In genomic region chr1:151979803-151980456, GRCm38 (mm10) we compare ENCODE assay signal across 16 mouse cellular contexts.
A peak's percentile ranks its signal among the peaks of the same experiment; 100 is the strongest.
DNase-seq lines count a peak whose midpoint lies in the region; ATAC-seq and TF ChIP-seq lines count a peak whose summit lies in the region.
"Had no signal": no experiment of that assay in that cellular context is flagged by ENCODE, and none has a peak within 500 bp of the region (broad histone marks: within the 10 kb centered on the region; RNA-seq: fewer than 3 reads in every experiment).

No protein-coding gene starts in this region.

- TF ChIP-seq POLR2A in liver, adult 2 months (IDR thresholded peaks at IDR 0.05; ENCODE audit: extremely low read depth, insufficient read depth, low read length) = no peak

- H3K4me3 ChIP-seq in heart, embryonic 14.5 days (ENCODE audit: control insufficient read depth in 1 of 2, insufficient read depth in 1 of 2, low read depth in 1 of 2, low read length in 2 of 2) = no peak overlapping the region
- no peak overlapping the region for H3K4me3 ChIP-seq in liver, adult 2 months (ENCODE audit: insufficient read depth, low read depth, low read length)
- H3K4me3 ChIP-seq in liver, embryonic 11.5 days (ENCODE audit: low read depth, low read length) = no peak overlapping the region
- H3K4me3 ChIP-seq: embryonic facial prominence, embryonic 12.5 days; forebrain, embryonic 10.5 days; hindbrain, embryonic 15.5 days; neural tube, embryonic 13.5 days had no signal

- WGBS in heart, embryonic 14.5 days = 49% methylated on average over 13 of the region's 13 CpGs
- WGBS in liver, adult 2 months = 79% methylated on average over 13 of the region's 13 CpGs
- WGBS in liver, embryonic 11.5 days = 42% methylated on average over 13 of the region's 13 CpGs

- no peaks in the 10 kb centered on the region for H3K79me2 ChIP-seq in liver, adult 2 months (ENCODE audit: control insufficient read depth, insufficient read depth, low read length)

- H3K4me1 ChIP-seq in heart, embryonic 14.5 days (ENCODE audit: control insufficient read depth in 2 of 2, insufficient read depth in 2 of 2, low read length in 2 of 2) = peaks cover 7 to 21% of the 10 kb centered on the region in 2 experiments
- no peaks in the 10 kb centered on the region; the same call in 1 of the 2 replicates for H3K4me1 ChIP-seq in liver, adult 2 months (ENCODE audit: control insufficient read depth, insufficient read depth, low read length)
- H3K4me1 ChIP-seq in liver, embryonic 11.5 days (replicated peaks; ENCODE audit: control insufficient read depth, insufficient read depth, low read length) = no peaks in the 10 kb centered on the region

- H3K9ac ChIP-seq in heart, embryonic 14.5 days (ENCODE audit: low read length) = 0 out of 2 replicates have a peak overlapping the region, but pooled peaks have one; percentile 21
- no peak overlapping the region for H3K9ac ChIP-seq in liver, adult 2 months (ENCODE audit: low read depth, low read length)
- no peak overlapping the region for H3K9ac ChIP-seq in liver, embryonic 11.5 days (ENCODE audit: low read depth, low read length)
- H3K9ac ChIP-seq: embryonic facial prominence, embryonic 12.5 days; hindbrain, embryonic 15.5 days; neural tube, embryonic 13.5 days had no signal

- intact Hi-C loops in left cerebral cortex, postnatal 36 days (cut with DNase I) = no loop called here

- no peak for DNase-seq in heart, postnatal 4 days
- DNase-seq in liver, adult 2 months (ENCODE audit: extremely low read depth, low read depth, low spot score) = no peak
- no peak for DNase-seq in liver, embryonic 11.5 days (ENCODE audit: low spot score)
- DNase-seq in left cerebral cortex, postnatal 36 days (ENCODE audit: low spot score in 2 of 2) = no peak
- DNase-seq: adrenal gland, adult 2 months; kidney, postnatal 4 days; left cerebral cortex, postnatal 4 days; lung, postnatal 4 days; thymus, postnatal 25 days had no signal

- 0 out of 2 replicates have a peak overlapping the region, but pooled peaks have one; percentile 21 for H3K4me2 ChIP-seq in heart, embryonic 14.5 days (ENCODE audit: low read length)
- no peak overlapping the region for H3K4me2 ChIP-seq in liver, embryonic 11.5 days
- H3K4me2 ChIP-seq: embryonic facial prominence, embryonic 12.5 days; hindbrain, embryonic 15.5 days; neural tube, embryonic 13.5 days had no signal

- no peak for TF ChIP-seq CTCF in liver, adult 2 months (IDR thresholded peaks at IDR 0.05; ENCODE audit: low read depth, low read length)

- H3K27me3 ChIP-seq in heart, embryonic 14.5 days (ENCODE audit: control insufficient read depth, insufficient read depth, low read length) = no peaks in the 10 kb centered on the region
- no peaks in the 10 kb centered on the region for H3K27me3 ChIP-seq in liver, adult 2 months (ENCODE audit: control insufficient read depth, insufficient read depth, low read length)
- no peaks in the 10 kb centered on the region for H3K27me3 ChIP-seq in liver, embryonic 11.5 days (replicated peaks; ENCODE audit: control insufficient read depth, insufficient read depth, low read length)
- H3K27me3 ChIP-seq: embryonic facial prominence, embryonic 12.5 days; hindbrain, embryonic 15.5 days; neural tube, embryonic 13.5 days had no signal

- no peak for ATAC-seq in heart, embryonic 14.5 days (ENCODE audit: insufficient number of reproducible peaks, insufficient read depth, low FRiP score, low read depth)
- ATAC-seq in liver, embryonic 11.5 days (replicated peaks; ENCODE audit: low FRiP score) = no peak
- ATAC-seq in common myeloid progenitor, adult 5-6 weeks (replicated peaks; ENCODE audit: low read depth, poor library complexity, severe bottlenecking) = peak; percentile 48
- peak; percentile 49 for ATAC-seq in megakaryocyte progenitor cell, adult 5-6 weeks (replicated peaks; ENCODE audit: poor library complexity)

- no peaks in the 10 kb centered on the region for H3K9me3 ChIP-seq in heart, embryonic 14.5 days (ENCODE audit: control insufficient read depth, low read length)
- no peaks in the 10 kb centered on the region for H3K9me3 ChIP-seq in liver, embryonic 11.5 days (ENCODE audit: control insufficient read depth, low read length)
- H3K9me3 ChIP-seq: embryonic facial prominence, embryonic 12.5 days; forebrain, embryonic 10.5 days; hindbrain, embryonic 15.5 days; neural tube, embryonic 13.5 days had no signal

- H3K27ac ChIP-seq in heart, embryonic 14.5 days (replicated peaks in 1 of 2; ENCODE audit: control insufficient read depth in 1 of 2, insufficient read depth in 1 of 2, low read depth in 2 of 2, low read length in 2 of 2) = no peak overlapping the region
- H3K27ac ChIP-seq in liver, adult 2 months (replicated peaks; ENCODE audit: insufficient read depth, low read depth, low read length) = peak overlapping the region; percentile 73
- H3K27ac ChIP-seq in liver, embryonic 11.5 days (ENCODE audit: low read depth, low read length) = no peak overlapping the region
- H3K27ac ChIP-seq: embryonic facial prominence, embryonic 12.5 days; forebrain, embryonic 10.5 days; hindbrain, embryonic 15.5 days; neural tube, embryonic 13.5 days had no signal

- peaks cover 4% of the 10 kb centered on the region; the same call in 1 of the 2 replicates for H3K36me3 ChIP-seq in heart, embryonic 14.5 days (ENCODE audit: control insufficient read depth, insufficient read depth, low read length)
- no peaks in the 10 kb centered on the region for H3K36me3 ChIP-seq in liver, adult 2 months (ENCODE audit: control insufficient read depth, insufficient read depth, low read length)
- no peaks in the 10 kb centered on the region for H3K36me3 ChIP-seq in liver, embryonic 11.5 days (ENCODE audit: control insufficient read depth, insufficient read depth, low read length)
- H3K36me3 ChIP-seq: embryonic facial prominence, embryonic 12.5 days; hindbrain, embryonic 15.5 days; neural tube, embryonic 13.5 days had no signal

Comparison
In these comparisons a context has a peak if more than half of its experiments do, and no peak if none do; other contexts are left out.
1. ATAC-seq: peak in common myeloid progenitor, adult 5-6 weeks (single experiment) and megakaryocyte progenitor cell, adult 5-6 weeks (single experiment); none in heart, embryonic 14.5 days (single experiment) and liver, embryonic 11.5 days (single experiment).